Mouse (Mus musculus) naive thymus-derived CD4-positive, alpha-beta T cell, adult 2 months (primary cell): Measurements from ENCODE around the gene Bod1l.
A peak's percentile ranks its signal among the peaks of the same experiment; 100 is the strongest.

Source experiments
- DNase-seq: peaks from one replicate; pipeline ENCODE4 v3.0.0-alpha.2; 2011; ENCODE audit warnings: low read depth

Gene Bod1l

DNA sequence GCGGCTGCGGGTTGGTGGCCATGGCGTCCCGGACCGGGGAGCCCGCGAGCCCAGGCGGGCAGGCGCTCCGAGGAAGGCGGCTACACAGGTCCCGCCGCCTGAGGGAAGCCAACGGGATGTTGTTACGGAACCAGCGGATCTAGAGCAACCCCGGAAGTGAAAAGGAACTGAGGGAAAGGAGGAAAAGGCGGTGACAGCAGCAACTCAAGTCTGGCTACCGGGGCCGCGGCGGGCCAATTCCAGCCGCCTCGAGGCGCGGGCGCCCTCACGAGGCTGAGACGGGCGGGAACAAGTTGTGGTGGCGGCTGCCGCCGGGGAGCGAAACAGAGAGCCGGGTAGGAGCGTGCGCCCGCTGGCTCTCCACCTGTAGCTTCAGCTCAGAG is at the start of gene Bod1l:
Bod1l (minus strand) TSS at position 169 of the 383 bp plus-strand sequence.
- peak; percentile 94 for DNase-seq

DNA sequence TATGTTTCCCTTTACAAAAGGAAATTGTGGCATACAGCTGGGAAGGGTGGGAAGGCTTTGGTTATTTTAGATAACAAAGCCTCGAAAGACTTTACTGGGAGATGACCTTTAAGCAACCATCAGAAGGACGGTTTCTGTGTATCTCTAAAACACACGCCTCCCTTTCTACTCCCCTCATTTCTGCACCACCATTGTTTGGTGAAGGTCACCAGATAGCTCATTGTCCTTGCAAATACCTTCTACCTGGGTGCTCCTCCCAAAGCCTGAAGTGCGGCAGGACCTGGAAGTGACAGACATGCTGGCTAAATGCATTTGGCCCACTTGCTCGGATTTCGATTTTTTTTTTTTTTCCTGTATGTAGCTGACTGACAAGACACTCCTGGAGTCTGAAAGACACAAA is 49.2 kb upstream of the Bod1l start:
- DNase-seq, result no peak

DNA sequence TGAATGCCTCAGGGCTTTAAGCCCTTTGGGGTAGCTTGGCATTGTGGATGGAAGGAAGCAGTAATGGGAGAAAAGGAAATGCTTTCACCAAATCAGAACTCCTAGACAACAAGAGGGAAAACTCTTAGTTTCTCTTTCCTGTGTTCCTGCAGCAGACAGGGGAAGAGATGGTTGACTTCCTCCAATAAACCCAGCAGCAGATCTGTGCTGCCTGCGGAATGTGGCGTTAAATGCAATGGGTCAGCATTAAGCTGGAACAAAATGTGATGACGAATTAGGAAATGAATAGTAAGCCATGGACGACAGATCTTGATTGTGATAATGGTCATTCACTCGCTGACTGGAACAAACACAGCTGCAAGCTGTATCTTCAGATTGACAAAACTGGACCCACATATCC is 46.8 kb upstream of the Bod1l start:
- DNase-seq, result no peak

- DNase-seq, result no peak
These were observed 45.2 kb upstream of the Bod1l start for GRCm38 (mm10) chr5:41889245-41889849.

- DNase-seq, result no peak
These were observed 44.7 kb upstream of the Bod1l start for GRCm38 (mm10) chr5:41888834-41889233.

GRCm38 (mm10) chr5:41887738-41888137 is 43.6 kb upstream of the Bod1l start:
- DNase-seq, result peak; percentile 63

DNA sequence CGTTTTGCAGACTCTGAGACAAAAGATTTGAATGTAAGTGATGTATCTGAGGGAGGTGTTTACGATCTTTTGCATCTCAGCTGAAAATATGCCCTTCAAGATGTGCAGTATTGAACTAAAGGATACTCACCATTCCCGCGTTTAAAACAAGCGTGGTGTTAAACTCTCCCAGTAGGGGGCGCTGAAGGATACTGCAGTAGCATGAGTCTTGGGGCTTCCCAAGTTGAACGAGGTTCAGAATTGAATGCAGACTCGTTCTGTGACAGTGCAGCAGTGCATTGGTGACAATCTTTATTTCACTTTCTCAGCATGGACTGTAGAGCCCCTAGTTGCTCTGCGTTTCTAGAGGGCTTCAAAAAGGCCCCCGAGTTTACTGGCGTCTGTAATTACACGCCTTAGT is 40.4 kb upstream of the Bod1l start:
- peak; percentile 55 for DNase-seq

GRCm38 (mm10) chr5:41871164-41871563 is 27.0 kb upstream of the Bod1l start:
- no peak for DNase-seq

- DNase-seq, result no peak
These were observed 11.7 kb upstream of the Bod1l start for GRCm38 (mm10) chr5:41855781-41856180.

DNA sequence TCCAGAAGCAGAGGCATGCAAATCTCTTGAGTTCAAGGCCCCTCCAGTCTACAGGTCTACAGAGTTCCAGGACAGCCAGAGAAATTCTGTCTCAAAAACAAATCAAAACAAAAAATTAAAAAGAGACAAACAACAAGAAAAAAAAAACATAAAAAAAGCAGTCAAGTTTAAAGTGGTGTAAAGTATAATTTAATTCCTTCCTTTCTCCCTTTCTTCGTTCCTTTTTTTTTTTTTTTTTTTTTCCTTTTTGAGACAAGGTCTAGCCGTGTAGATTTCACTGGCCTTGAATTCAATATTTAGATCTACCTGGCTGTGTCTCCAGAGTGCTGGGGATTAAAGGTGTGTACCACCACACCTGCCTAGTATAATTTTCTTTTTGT is 1.4 kb upstream of the Bod1l start:
- no peak for DNase-seq

GRCm38 (mm10) chr5:41844820-41845557 is 874 bp upstream of the Bod1l start:
- peak; percentile 68 for DNase-seq

GRCm38 (mm10) chr5:41843419-41844146 is 532 bp downstream of the Bod1l start:
- DNase-seq, result peak; percentile 43

- peak; percentile 62 for DNase-seq
These were observed 1.4 kb downstream of the Bod1l start for GRCm38 (mm10) chr5:41842681-41843080.

DNA sequence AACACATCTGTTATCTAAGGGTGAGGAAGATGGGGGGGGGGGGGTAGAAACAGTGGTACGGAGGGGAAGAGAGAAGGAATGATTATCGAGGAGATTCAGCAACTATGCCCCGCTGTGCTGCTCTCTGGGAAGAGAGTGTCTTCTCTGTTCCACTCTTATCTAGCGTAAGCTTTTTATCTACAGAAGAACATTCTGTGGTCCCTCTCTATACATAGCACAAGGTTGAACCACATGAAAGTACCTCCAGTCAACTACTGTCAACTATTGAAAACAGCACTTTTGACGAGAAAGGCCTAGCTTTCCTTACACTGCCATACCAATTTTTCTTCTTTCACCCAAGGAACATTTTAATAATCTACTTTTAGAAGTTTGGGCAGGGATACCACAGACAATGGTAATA is 2.4 kb downstream of the Bod1l start:
- peak; percentile 61 for DNase-seq

DNA sequence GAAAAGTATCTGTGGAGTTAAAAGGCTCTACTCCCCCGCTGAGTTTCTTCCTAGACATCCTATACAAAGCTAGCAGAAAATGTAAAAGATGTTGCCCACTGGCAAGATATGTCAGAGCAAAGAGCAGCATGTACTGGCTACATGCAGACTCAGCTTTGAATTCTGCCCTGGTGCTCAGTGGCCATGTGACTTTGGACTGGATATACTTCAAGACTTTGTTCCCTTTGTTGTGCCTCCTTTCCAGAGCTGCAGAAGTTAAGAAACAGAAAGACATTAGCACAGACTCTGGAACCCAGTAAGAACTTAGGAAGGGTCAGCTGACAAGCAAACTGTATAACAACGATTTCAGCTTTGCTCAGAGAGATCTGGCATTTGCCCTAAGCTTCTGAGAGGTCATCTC is 14.0 kb downstream of the Bod1l start:
- no peak for DNase-seq

DNA sequence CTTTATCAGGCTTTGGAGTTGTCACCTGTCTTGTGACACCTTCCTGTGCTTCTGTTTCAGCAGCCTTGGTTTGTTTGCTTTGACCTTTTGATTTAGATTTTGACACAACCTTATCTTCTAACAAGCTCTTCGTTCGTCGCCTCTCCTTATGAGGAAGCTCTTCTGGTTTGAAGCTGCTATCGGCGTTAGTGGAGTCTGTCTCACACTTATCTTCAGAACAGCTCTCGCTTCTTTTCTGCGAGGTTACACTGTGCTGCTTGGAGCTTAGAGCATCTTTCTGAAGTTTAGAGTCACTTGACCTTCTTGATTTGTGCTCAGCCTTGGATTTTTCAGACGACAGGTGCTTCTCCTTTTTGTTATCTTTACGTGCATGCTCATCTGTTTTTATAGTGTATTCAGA is 23.0 kb downstream of the Bod1l start:
- no peak for DNase-seq

GRCm38 (mm10) chr5:41820530-41820929 is 23.6 kb downstream of the Bod1l start:
- DNase-seq, result no peak

DNA sequence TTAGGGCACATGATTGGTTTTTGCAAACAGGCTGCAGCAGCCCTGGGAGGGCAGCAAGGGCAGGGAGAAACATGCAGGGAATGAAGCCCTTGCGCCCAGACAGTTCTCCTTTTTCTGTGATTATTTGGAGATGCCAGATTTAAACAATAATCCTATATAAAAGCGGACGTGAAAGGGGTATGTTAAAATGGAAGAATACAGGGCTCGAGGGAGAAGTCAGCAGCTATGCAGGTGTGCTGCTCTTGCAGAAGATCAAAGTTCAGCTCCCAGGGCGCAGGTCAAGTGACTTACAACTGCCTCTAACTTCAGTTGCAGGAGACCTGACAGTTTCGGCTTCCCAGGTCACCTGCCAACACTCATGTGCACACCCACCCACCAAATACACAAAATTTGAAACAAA is 31.6 kb downstream of the Bod1l start:
- no peak for DNase-seq

GRCm38 (mm10) chr5:41811279-41811678 is 32.8 kb downstream of the Bod1l start:
- DNase-seq, result no peak

- DNase-seq, result no peak
These were observed 36.7 kb downstream of the Bod1l start for GRCm38 (mm10) chr5:41807383-41807782.

- no peak for DNase-seq
These were observed 37.9 kb downstream of the Bod1l start for GRCm38 (mm10) chr5:41806176-41806575.

DNA sequence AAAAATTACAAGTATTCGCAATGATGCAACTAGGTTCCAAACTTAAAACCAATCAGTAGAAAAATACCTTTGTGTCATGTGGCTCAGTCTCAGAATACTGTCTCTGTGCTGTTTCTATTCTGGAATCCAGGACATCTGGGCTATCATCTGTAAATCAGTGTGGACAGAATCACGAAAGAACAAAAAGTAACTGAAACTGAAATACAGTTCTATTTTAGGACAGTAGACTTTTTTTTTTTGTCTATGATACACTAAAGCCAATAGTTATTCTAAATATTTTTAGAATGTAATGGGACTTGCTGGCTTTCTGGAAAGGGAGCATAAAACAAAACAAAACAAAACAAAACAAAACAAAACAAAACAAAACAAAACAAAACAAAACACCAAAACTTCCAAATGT is 39.0 kb downstream of the Bod1l start:
- no peak for DNase-seq

DNA sequence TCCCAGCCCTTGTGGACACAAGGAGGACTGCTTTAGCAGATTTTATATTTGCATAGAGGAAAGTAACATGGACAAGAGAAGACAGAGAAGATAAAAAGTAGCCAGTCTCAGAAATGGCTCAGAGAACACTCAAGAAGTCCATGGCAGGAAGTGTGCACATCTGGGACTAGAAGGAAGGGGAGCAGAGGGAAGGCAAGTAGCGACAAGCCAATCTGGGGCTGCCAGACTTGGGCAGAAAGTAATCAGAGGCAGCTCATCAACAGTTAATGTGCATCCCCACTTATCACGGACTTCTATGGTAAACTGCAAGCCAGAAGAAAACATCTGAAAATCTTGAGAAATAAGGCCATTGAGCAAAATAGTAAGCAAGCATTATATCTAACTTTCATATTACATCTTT is 39.5 kb downstream of the Bod1l start:
- no peak for DNase-seq
